Mouse (Mus musculus) urinary bladder, postnatal 36 days (tissue): ENCODE data around the gene Anxa2.

Experiments
- DNase-seq, 2 experiments: peaks; one replicate each; pipeline ENCODE4 v3.0.0; 2022; ENCODE audit warnings: low spot score in 2 of 2, mixed read lengths in 1 of 2

The Anxa2 gene

GRCm38 (mm10) chr9:69458982-69459381, 5.6 kb downstream of the Anxa2 start:
- peak; percentile 70 to 85 for DNase-seq

DNA sequence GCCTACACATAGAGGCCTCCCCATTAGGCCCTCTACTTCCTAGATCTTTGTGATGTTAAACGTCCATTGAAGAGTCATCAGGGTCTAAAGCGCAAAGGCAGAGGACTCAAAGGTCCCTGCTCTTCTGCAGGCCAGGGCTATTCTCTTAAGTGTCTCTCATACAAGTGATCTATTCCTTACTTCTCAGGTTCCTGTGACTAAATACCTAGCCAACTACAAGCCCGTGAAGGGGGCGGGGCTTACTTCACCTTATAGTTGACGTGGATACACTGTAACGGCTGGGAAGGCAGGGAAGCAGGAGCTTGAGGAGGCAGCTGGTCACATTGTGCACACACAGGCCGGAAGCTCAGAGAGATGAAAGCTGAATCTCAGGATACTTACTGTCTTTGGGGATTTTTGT, 6.5 kb downstream of the Anxa2 start:
- no peak for DNase-seq

GRCm38 (mm10) chr9:69463046-69463445, 9.6 kb downstream of the Anxa2 start:
- no peak for DNase-seq

- no peak for DNase-seq
These were observed 10.8 kb downstream of the Anxa2 start for GRCm38 (mm10) chr9:69464109-69464756.

GRCm38 (mm10) chr9:69466098-69466497, 12.7 kb downstream of the Anxa2 start:
- peak in 1 of 2 experiments; percentile 15 for DNase-seq

GRCm38 (mm10) chr9:69467310-69467939, 14.0 kb downstream of the Anxa2 start:
- no peak for DNase-seq

DNA sequence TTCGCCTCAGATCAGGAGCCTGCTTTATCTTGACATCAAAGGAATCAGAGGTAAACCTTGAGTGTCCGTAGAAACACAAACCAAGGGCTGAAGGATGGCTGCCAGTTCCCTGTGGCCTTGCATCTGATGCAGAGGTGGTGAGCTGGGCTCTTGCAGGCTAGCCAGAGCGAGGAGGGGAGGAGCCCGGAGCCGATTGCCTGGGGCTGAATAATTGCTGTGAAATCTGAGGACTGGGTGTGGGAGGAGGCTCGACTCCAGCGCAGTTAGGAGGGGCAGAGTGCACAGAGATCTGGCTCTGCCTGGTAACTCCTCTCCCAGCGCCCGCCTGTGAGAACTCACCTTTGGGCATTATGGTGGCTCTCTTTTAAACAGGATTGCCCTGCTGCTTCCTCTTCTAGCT, 15.6 kb downstream of the Anxa2 start:
- peak; percentile 49 to 55 for DNase-seq

DNA sequence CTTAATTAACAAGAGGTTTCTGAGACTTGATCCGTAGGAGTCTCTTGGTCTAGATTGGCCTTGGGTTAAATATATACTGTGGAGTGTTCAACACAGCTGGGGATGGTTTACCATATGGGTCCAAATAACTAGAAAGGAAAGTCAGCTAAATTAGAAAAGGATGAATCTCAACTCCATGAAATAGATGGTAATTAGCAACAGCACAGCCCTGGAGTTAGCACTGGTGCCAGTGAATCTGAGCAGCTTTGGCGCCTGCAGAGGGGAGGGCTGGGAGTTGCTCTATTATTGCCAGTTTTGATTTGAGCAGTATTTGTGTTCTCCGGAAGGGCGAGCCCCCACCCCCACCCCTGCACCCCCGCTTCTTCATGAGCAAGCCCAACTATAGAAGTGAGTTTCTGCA, 16.9 kb downstream of the Anxa2 start:
- DNase-seq = no peak

DNA sequence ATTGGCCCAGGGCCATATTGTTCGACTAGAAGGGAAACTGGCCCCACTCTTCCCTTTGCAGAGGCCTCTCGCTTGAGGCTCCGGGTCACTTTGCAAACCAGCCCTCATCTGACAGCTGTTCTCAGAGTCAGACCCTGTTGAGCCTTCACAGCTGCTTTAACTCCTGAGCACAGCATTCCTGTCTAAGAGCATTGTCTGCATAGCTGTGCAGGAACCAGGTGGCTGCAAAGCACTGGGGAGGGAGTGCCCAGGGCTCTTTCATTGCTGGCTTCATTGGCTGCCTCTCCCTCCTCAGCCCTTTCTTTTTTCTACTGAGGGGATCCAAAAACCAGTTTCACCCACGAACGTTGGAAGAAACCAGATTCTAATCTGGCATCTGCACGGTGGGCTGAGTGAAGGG, 17.5 kb downstream of the Anxa2 start:
- DNase-seq = no peak

- DNase-seq = peak; percentile 40 to 75
These were observed 19.3 kb downstream of the Anxa2 start for GRCm38 (mm10) chr9:69472724-69473123.

- DNase-seq = no peak
These were observed 22.5 kb downstream of the Anxa2 start for GRCm38 (mm10) chr9:69475873-69476272.

DNA sequence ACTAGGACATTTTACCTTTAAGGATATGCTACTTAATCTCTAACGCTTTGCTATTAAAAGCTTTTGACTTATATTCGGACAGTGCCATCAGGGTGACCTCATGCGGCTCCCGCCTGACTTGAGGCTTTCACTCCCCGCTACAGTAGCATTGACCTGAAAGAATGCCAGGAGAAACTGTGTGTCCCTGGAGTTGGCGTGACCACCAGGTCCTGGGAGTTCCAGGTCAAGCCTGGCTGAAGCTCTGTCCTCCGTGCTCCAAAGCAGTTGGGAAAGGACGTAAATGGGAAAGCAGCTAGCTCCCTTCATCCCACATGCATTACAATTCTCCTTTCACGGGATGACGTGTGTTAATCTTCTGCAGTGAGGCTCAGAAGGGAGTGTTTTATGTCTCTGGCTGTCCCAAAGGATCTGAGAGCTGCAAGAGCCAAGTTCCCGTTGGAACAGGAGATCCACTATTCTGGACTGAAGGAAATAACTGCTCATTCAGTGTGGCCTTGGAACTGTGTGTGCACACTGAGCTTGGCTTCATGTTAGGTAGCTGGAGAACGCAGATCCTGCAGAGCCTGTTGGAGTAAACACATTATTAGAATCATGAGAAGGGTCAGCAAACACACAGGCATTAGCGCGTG, 23.9 kb downstream of the Anxa2 start:
- DNase-seq = no peak

- DNase-seq = no peak
These were observed 24.4 kb downstream of the Anxa2 start for GRCm38 (mm10) chr9:69477824-69478222.

- DNase-seq = peak; percentile 73 to 74
These were observed 26.9 kb downstream of the Anxa2 start for GRCm38 (mm10) chr9:69480344-69480743.

DNA sequence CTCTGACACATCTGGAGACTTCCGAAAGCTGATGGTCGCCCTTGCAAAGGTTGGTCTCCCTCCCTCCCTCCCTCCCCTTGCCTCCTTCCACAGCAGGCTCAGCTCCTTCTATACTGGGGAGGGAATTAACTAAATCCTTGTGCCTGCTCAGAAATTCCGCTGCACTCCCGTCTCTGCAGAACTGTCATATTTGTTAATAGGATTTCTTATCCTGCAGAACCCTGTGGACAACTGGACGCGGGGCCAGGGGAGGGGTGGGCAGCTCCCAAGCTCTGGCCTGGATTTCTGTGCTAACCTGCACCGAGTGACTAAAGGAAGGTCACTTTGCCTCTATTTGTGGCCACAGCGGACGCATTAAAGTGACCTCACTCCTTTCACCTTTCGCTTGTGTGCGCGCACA, 30.4 kb downstream of the Anxa2 start:
- no peak for DNase-seq

GRCm38 (mm10) chr9:69486140-69486539, 32.7 kb downstream of the Anxa2 start:
- no peak for DNase-seq

- no peak for DNase-seq
These were observed 35.1 kb downstream of the Anxa2 start for GRCm38 (mm10) chr9:69488510-69488909.

GRCm38 (mm10) chr9:69488972-69489371, 35.6 kb downstream of the Anxa2 start:
- no peak for DNase-seq

DNA sequence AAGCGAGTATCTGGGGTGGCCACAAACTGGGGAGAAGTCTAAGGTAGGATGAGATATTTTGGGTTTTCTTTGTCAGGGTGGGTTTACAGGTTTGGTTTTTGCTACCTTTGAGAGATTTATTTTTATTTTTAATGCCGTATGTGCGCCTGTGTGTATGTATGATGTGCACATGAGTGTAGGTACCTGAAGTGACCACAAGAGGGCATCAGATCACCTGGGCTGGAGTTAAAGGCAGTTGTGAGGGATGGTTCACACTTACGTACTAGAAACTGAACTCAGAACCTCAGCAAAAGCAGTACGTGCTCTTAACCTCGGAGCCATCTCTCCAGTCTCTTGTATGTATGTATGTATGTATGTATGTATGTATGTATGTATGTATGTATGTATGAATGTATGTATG, 39.4 kb downstream of the Anxa2 start:
- DNase-seq = no peak

GRCm38 (mm10) chr9:69502504-69502903, 49.1 kb downstream of the Anxa2 start:
- peak; percentile 56 to 59 for DNase-seq

GRCm38 (mm10) chr9:69505611-69506010, 52.2 kb downstream of the Anxa2 start:
- no peak for DNase-seq

DNA sequence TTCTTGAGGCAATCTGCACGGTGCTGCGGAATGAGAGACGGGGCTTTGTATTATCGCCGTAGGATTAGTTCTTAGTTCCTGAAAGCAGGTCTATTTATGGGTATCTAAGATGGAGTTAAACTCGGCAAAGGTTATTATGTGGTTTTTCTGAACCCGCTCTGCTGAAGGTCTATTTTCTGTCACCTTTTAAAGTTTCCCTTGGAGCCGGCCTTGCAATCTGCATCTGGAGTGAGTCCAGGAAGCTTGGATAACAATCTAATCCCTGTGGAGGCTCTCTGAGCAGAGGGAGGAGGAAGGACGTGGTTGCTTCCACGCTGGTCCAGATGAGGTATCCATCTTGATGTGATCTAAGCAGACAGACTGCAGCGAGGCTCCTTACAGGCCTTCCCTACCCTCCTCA, 53.8 kb downstream of the Anxa2 start:
- DNase-seq = no peak

DNA sequence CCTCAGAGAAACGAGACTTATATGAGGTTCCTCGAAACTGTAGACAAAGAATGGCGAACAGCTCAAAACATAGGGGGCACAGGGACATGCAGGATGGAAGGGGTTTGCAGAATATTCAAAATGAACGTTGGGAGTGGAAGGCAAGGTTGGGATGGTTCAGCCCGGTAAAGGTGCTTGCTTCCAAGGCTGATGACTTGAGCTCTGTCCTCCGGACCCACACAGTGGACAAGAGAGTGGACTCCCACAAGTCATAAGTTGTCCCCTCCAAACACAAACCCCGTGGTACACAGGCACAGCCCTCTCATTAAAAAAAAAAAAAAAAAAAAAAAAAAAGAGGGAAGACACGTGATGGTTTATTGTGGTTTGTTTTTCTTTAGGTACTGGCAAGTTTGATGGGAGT, 54.6 kb downstream of the Anxa2 start:
- no peak for DNase-seq
